Mouse (Mus musculus): ENCODE measurements around the gene Kalrn.

The Kalrn gene

DNA sequence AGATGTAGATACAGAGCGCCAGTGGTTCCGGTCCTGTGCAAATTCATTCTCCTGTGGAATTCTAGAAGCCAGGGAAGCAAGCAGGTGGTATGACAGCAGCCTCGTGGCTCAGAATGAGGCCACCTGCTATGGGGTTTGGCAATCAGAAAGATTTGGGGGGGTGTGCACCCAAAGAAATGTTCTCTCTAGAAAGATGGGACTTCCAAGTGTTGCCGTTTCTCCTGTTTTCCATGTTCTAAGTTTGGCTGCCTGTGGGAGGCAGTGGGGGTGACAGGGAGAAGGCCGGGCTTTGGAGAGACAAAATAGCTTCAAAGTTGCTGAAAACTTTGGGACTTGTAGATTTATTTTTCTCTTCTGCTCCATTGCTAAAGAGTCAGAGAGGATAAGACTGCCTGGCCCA lies 301.9 kb downstream of the Kalrn start:
- no peak for TF ChIP-seq GATA4 (IDR thresholded peaks at IDR 0.05; ENCODE audit: insufficient replicate concordance, low read length)

DNA sequence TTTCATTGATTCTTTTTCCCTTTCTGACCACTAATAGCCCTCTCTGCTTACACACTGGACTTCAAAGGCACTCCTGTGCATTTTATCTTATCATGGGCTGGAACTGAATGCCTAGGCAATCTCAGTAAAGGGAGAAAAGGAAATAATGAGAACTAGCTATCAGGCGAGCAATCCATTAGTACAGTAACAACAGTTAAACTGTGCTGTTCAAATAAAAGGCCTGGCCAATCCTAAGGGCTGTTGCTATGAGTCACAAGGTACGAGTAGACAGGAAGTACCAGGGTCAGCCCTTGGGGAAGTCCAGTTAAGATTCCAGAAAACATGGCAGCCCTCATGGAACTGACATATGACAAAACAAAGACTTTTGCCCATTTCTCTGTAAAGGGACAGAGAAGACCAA lies 302.7 kb downstream of the Kalrn start:
- TF ChIP-seq GATA4 (IDR thresholded peaks at IDR 0.05; ENCODE audit: insufficient replicate concordance, low read length), result no peak

DNA sequence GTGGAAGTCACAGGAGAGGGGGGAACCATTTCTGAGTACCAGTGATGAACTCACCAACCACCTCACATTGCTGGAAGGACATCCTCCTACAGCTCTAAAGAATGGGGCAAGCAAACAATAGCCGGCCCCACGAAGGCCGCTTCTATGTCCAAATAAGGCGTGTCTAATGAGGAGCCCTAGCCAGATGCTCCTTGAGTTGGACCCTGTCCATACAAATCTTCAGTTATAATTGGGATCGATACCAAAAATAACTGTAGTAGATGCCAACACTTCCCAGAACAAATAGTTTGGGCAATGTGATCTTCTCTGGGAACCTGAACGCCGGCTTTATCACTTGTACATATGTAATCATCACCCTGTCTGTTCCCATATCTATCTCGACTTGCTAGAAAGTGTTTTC lies 303.7 kb downstream of the Kalrn start:
- no peak for TF ChIP-seq GATA4 (IDR thresholded peaks at IDR 0.05; ENCODE audit: insufficient replicate concordance, low read length)

- TF ChIP-seq GATA4 (IDR thresholded peaks at IDR 0.05; ENCODE audit: insufficient replicate concordance, low read length), result no peak
Measured at GRCm38 (mm10) chr16:34267751-34268150, 305.6 kb downstream of the Kalrn start.

DNA sequence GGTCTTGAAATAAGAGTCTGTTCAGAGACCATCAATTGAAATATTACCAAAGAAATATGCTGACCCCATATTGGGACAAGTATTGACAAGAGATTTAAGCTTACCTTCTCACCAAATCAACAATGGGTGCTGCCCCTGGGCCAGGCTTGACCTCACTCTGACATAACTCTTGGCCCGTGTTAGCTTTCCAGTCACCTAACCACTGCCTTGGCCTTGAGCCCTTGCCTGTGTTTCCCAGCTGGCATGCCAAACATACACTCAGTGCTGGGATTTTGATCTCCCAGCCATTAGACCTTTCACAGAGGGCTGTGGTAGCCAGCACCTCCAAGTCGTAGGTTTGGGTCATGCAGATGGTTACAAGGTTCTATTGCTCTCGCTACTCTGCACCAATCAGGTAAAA lies 308.7 kb downstream of the Kalrn start:
- no peak for TF ChIP-seq GATA4 (IDR thresholded peaks at IDR 0.05; ENCODE audit: insufficient replicate concordance, low read length)

GRCm38 (mm10) chr16:34262731-34263460 lies 310.4 kb downstream of the Kalrn start:
- no peak for TF ChIP-seq GATA4 (IDR thresholded peaks at IDR 0.05; ENCODE audit: insufficient replicate concordance, low read length)

GRCm38 (mm10) chr16:34260971-34261924 lies 312.1 kb downstream of the Kalrn start:
- no peak for TF ChIP-seq GATA4 (IDR thresholded peaks at IDR 0.05; ENCODE audit: insufficient replicate concordance, low read length)

- TF ChIP-seq GATA4 (IDR thresholded peaks at IDR 0.05; ENCODE audit: insufficient replicate concordance, low read length), result no peak
Measured at GRCm38 (mm10) chr16:34254646-34255022, 318.7 kb downstream of the Kalrn start.

GRCm38 (mm10) chr16:34254002-34254645 lies 319.2 kb downstream of the Kalrn start:
- TF ChIP-seq GATA4 (IDR thresholded peaks at IDR 0.05; ENCODE audit: insufficient replicate concordance, low read length), result no peak

GRCm38 (mm10) chr16:34252670-34253069 lies 320.7 kb downstream of the Kalrn start:
- no peak for TF ChIP-seq GATA4 (IDR thresholded peaks at IDR 0.05; ENCODE audit: insufficient replicate concordance, low read length)

DNA sequence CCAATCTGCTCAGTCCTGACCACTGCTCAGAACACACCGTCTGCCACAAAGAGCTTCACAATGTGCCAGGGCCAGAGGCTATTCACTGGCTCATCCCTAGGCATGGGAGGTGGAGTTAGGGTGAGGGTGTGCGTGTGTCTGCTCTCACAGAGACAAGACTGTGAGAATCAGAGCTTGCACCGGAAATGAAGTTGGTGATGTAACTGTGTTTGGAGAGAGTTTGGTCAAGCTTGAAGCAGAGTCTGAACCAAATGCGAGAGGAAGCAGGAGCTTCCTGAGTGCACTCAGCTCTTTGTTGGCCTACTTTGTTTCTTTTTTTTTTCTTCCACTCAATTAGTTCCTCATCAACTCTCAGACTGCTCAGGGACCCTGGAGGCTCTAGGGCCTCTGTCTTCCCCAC lies 325.1 kb downstream of the Kalrn start:
- no peak for TF ChIP-seq GATA4 (IDR thresholded peaks at IDR 0.05; ENCODE audit: insufficient replicate concordance, low read length)

DNA sequence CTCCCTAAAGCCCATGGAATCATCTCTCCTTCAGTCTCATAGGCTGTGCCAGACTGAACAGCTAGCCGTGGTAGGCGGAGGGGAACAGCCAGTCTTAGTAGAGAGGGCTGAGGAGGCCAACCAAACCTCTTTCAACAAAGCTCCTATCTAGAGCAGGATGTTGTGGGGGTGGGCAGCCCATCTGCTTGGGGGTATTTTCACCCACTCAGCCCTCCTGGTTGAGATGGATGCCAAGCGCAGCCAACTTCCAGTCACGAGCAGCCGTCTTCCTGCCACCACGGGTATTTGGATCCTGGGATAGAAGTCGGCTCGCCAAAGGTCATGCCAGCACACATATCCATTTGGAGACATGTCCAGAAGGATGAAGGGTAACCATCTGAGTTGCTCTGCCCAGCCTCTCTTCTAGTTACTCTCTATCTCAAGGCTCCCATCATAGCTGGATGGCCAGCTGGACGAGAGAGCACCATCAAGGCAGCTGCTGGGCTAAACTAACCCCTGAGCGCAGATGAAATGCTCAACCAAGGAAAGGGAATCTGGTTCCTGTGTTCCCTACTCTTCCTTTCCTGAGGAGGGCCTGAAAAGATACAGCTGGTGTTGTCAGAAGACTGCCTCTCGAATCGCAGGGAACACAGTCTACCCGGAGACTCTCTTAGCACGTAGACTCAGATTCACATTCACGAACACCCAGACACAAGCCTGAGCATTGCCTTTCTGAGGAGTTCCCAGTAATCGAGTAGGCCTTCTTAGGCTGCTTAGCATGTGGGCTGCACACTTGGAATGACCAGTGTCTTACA lies 331.2 kb downstream of the Kalrn start:
- TF ChIP-seq GATA4 (IDR thresholded peaks at IDR 0.05; ENCODE audit: insufficient replicate concordance, low read length), result no peak

DNA sequence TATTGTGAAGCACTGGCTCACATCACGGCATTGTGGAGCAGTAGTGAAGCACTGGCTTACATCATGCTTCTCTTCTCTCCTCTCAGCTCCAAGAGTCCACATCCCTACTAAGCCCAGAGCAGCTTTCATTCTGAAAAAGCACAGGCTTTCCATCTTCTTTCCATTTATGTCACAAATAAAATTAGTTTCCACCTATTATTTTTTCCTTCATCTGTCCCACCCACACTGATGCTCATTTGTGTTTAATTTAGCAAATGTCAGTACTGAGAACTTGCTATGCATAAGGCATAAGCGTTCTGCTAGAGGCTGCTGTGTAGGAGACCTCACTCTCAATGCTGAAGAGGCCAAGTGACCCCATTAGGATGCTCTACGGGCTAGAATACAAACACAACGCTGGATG lies 333.7 kb downstream of the Kalrn start:
- TF ChIP-seq GATA4 (IDR thresholded peaks at IDR 0.05; ENCODE audit: insufficient replicate concordance, low read length), result no peak

GRCm38 (mm10) chr16:34236898-34237611 lies 336.3 kb downstream of the Kalrn start:
- TF ChIP-seq GATA4 (IDR thresholded peaks at IDR 0.05; ENCODE audit: insufficient replicate concordance, low read length), result no peak

All from liver, adult (tissue).